Mouse (Mus musculus): ENCODE results near the gene Mvb12b.

GRCm38 (mm10) chr2:33785596-33785995 lies 102.2 kb downstream of the Mvb12b start:
- no peak for TF ChIP-seq CTCF (IDR thresholded peaks at IDR 0.05; ENCODE audit: insufficient read depth, low read length)
- TF ChIP-seq POLR2A (IDR thresholded peaks at IDR 0.05; ENCODE audit: borderline replicate concordance, extremely low read depth, low read depth, low read length): no peak
